Mouse (Mus musculus) heart, embryonic 11.5 days (tissue): ENCODE results near the gene Gls. TPM values are rescaled to one million over a fixed set of nuclear protein-coding genes. Genes with fewer than 3 reads are reported as not detected.

ENCODE experiments used
- ATAC-seq: fragments of 200-750 bp; cut with Nextera tagmentation; replicated peaks from 2 replicates; pipeline ENCODE4 v1.8.0; 2017; ENCODE audit warnings: moderate library complexity; ENCODE audit not compliant: insufficient number of reproducible peaks, low FRiP score, low TSS enrichment
- H3K27ac ChIP-seq: fragments of 300-500 bp; sonication (generic); 2 replicates; pipeline ENCODE4 v1.5.1; 2014; ENCODE audit warnings: mild to moderate bottlenecking, low read depth, low read length
- H3K27me3 ChIP-seq: fragments of 300-500 bp; sonication (generic); 2 replicates; pipeline ENCODE4 v1.6.1; 2014; ENCODE audit warnings: mild to moderate bottlenecking, low read length, mixed read lengths; ENCODE audit not compliant: control insufficient read depth, insufficient read depth
- H3K36me3 ChIP-seq: fragments of 300-500 bp; sonication (generic); 2 replicates; pipeline ENCODE4 v1.6.1; 2014; ENCODE audit warnings: mild to moderate bottlenecking, low read length, moderate library complexity, mixed read lengths; ENCODE audit not compliant: control insufficient read depth, insufficient read depth
- H3K4me1 ChIP-seq: fragments of 300-500 bp; sonication (generic); 2 replicates; pipeline ENCODE4 v1.6.1; 2014; ENCODE audit warnings: low read length; ENCODE audit not compliant: control insufficient read depth, insufficient read depth
- H3K4me2 ChIP-seq: fragments of 300-500 bp; sonication (generic); 2 replicates; pipeline ENCODE4 v1.6.1; 2014; ENCODE audit warnings: mild to moderate bottlenecking, moderate library complexity
- H3K4me3 ChIP-seq: fragments of 300-500 bp; sonication (generic); 2 replicates; pipeline ENCODE4 v1.5.1; 2014; ENCODE audit warnings: low read depth, low read length
- H3K9ac ChIP-seq: fragments of 300-500 bp; sonication (generic); 2 replicates; pipeline ENCODE4 v1.6.1; 2014; ENCODE audit warnings: mild to moderate bottlenecking, low read depth, low read length, moderate library complexity
- H3K9me3 ChIP-seq: fragments of 300-500 bp; sonication (generic); replicated peaks from 2 replicates; pipeline ENCODE4 v1.6.1; 2016; ENCODE audit warnings: low read length; ENCODE audit not compliant: control insufficient read depth
- WGBS: fragments of 180-500 bp; shearing (Covaris S2); extraction: QIAGEN DNeasy Blood & Tissue Kit; methylation state at CpG from one replicate; pipeline ENCODE4 v1.1.7; 2014; ENCODE audit not compliant: insufficient replicate concordance; 5-methylcytosine and 5-hydroxymethylcytosine counted together
- polyA plus RNA-seq: library from polyadenylated mRNA; unstranded; fragments of >200 nt; fragmentation: Nextera tagmentation; extraction: Ambion mirVana; gene quantifications from 2 replicates; pipeline ENCODE4 v1.2.1, GENCODE M21; 2014

Gene Gls
- polyA plus RNA-seq, 1 experiment from 2014 or later = 36.0 TPM

GRCm38 (mm10) chr1:52230404-52230803, 2.6 kb downstream of the Gls start:
- H3K36me3 ChIP-seq = no peaks in the 10 kb centered on the region
- no peak overlapping the region for H3K9ac ChIP-seq
- H3K4me3 ChIP-seq = 0 out of 2 replicates have a peak overlapping the region, but pooled peaks have one; percentile 99
- ATAC-seq = no peak
- peaks cover 14% of the 10 kb centered on the region for H3K4me1 ChIP-seq
- H3K9me3 ChIP-seq = no peaks in the 10 kb centered on the region
- peak overlapping the region; percentile 86 for H3K4me2 ChIP-seq
- H3K27ac ChIP-seq = no peak overlapping the region
- H3K27me3 ChIP-seq = no peaks in the 10 kb centered on the region
- 74% methylated on average over 1 of the region's 1 CpGs for WGBS

- 82% methylated on average over 6 of the region's 6 CpGs for WGBS
These were observed 4.9 kb downstream of the Gls start for GRCm38 (mm10) chr1:52228178-52228577.

GRCm38 (mm10) chr1:52226416-52226815, 6.6 kb downstream of the Gls start:
- no peaks in the 10 kb centered on the region for H3K9me3 ChIP-seq
- no peak overlapping the region for H3K4me3 ChIP-seq
- H3K36me3 ChIP-seq = no peaks in the 10 kb centered on the region
- no peak for ATAC-seq
- H3K4me2 ChIP-seq = no peak overlapping the region
- no peak overlapping the region for H3K9ac ChIP-seq
- no peak overlapping the region for H3K27ac ChIP-seq
- H3K27me3 ChIP-seq = no peaks in the 10 kb centered on the region
- H3K4me1 ChIP-seq = peaks cover 12% of the 10 kb centered on the region

More at GRCm38 (mm10) chr1:52228178-52228577, 4.9 kb downstream of the Gls start:
- Histone ChIP-seq H3K27ac (no peak overlapping the region), H3K4me2 (no peak overlapping the region), H3K4me3 (no peak overlapping the region), H3K36me3 (no peaks in the 10 kb centered on the region), H3K4me1 (peaks cover 14% of the 10 kb centered on the region), H3K9me3 (no peaks in the 10 kb centered on the region), H3K27me3 (no peaks in the 10 kb centered on the region), H3K9ac (no peak overlapping the region)
- ATAC-seq = no peak

GRCm38 (mm10) chr1:52216766-52217165, 16.3 kb downstream of the Gls start:
- H3K4me2 ChIP-seq = no peak overlapping the region
- no peak for ATAC-seq
- no peak overlapping the region for H3K9ac ChIP-seq
- no peak overlapping the region for H3K27ac ChIP-seq
- no peaks in the 10 kb centered on the region for H3K36me3 ChIP-seq
- H3K4me1 ChIP-seq = no peaks in the 10 kb centered on the region; the same call in 1 of the 2 replicates
- no peaks in the 10 kb centered on the region for H3K9me3 ChIP-seq
- H3K27me3 ChIP-seq = no peaks in the 10 kb centered on the region
- no peak overlapping the region for H3K4me3 ChIP-seq

GRCm38 (mm10) chr1:52182992-52183391, 50.0 kb downstream of the Gls start:
- WGBS = 85% methylated on average over 2 of the region's 2 CpGs
- H3K4me1 ChIP-seq = no peaks in the 10 kb centered on the region; the same call in 1 of the 2 replicates
- no peak overlapping the region for H3K4me3 ChIP-seq
- no peaks in the 10 kb centered on the region for H3K27me3 ChIP-seq
- ATAC-seq = no peak
- H3K27ac ChIP-seq = no peak overlapping the region
- H3K9me3 ChIP-seq = no peaks in the 10 kb centered on the region
- no peak overlapping the region for H3K9ac ChIP-seq
- no peaks in the 10 kb centered on the region for H3K36me3 ChIP-seq
- H3K4me2 ChIP-seq = no peak overlapping the region

- no peak for ATAC-seq
- Histone ChIP-seq H3K4me3 (no peak overlapping the region), H3K27ac (no peak overlapping the region), H3K27me3 (no peaks in the 10 kb centered on the region), H3K9ac (no peak overlapping the region), H3K36me3 (no peaks in the 10 kb centered on the region), H3K9me3 (no peaks in the 10 kb centered on the region), H3K4me1 (no peaks in the 10 kb centered on the region; the same call in 1 of the 2 replicates), H3K4me2 (no peak overlapping the region)
These were observed 51.0 kb downstream of the Gls start for GRCm38 (mm10) chr1:52181994-52182393.

GRCm38 (mm10) chr1:52179939-52180568, 53.0 kb downstream of the Gls start:
- Histone ChIP-seq H3K9me3 (no peaks in the 10 kb centered on the region), H3K27me3 (no peaks in the 10 kb centered on the region), H3K4me2 (no peak overlapping the region), H3K9ac (no peak overlapping the region), H3K27ac (no peak overlapping the region), H3K4me1 (no peaks in the 10 kb centered on the region; the same call in 1 of the 2 replicates), H3K4me3 (no peak overlapping the region), H3K36me3 (no peaks in the 10 kb centered on the region)
- no peak for ATAC-seq
- 91% methylated on average over 9 of the region's 9 CpGs for WGBS

GRCm38 (mm10) chr1:52176999-52177398, 56.0 kb downstream of the Gls start:
- Histone ChIP-seq H3K27ac (no peak overlapping the region), H3K4me3 (no peak overlapping the region), H3K9me3 (no peaks in the 10 kb centered on the region), H3K36me3 (no peaks in the 10 kb centered on the region), H3K4me2 (no peak overlapping the region), H3K27me3 (no peaks in the 10 kb centered on the region), H3K9ac (no peak overlapping the region), H3K4me1 (no peaks in the 10 kb centered on the region; the same call in 1 of the 2 replicates)
- 71% methylated on average over 2 of the region's 2 CpGs for WGBS
- no peak for ATAC-seq

- ATAC-seq = no peak
These were observed 57.0 kb downstream of the Gls start for GRCm38 (mm10) chr1:52175983-52176382.

More at GRCm38 (mm10) chr1:52175983-52176382, 57.0 kb downstream of the Gls start:
- WGBS = 79% methylated on average over 3 of the region's 3 CpGs
- Histone ChIP-seq H3K9ac (no peak overlapping the region), H3K36me3 (no peaks in the 10 kb centered on the region), H3K27ac (no peak overlapping the region), H3K9me3 (no peaks in the 10 kb centered on the region), H3K4me3 (no peak overlapping the region), H3K4me1 (peaks cover 4% of the 10 kb centered on the region; the same call in 1 of the 2 replicates), H3K27me3 (no peaks in the 10 kb centered on the region), H3K4me2 (no peak overlapping the region)
